Mouse (Mus musculus): ENCODE measurements around the gene BC061237.
"Not testable (repeated sequence)": the region's sequence is repeated elsewhere in the genome, so short reads cannot be mapped to it uniquely, and the experiment has no call there.

Gene BC061237

DNA sequence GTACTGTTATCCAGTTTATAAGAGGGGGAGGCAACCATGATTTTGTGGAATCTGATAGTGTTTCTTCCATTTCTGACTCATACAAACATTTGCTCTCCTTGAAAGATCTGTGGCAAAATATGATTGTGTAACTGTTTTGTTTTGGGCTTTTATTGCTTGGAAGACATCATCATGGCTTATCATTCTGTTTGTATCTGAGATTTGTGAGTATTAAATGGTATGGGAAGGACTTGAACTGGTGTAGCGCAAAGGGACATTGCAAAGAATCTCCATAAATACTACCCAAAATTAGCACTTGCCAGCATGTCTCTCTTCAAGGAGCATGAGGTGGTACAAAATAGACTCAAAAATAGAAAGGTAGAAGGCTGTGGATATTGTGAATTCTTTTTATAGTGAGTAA is at the start of gene BC061237:
Gene BC061237 (plus strand): TSS at position 301 of the 400 bp plus-strand sequence.
- DNase-seq, result not testable (repeated sequence)

- not testable (repeated sequence) for DNase-seq
Measured at GRCm38 (mm10) chr14:44517976-44518375, 25.7 kb downstream of the BC061237 start, which contains the start of gene Gm17093. Gene Gm17093, plus strand, starts transcription at chr14:44518276.

DNA sequence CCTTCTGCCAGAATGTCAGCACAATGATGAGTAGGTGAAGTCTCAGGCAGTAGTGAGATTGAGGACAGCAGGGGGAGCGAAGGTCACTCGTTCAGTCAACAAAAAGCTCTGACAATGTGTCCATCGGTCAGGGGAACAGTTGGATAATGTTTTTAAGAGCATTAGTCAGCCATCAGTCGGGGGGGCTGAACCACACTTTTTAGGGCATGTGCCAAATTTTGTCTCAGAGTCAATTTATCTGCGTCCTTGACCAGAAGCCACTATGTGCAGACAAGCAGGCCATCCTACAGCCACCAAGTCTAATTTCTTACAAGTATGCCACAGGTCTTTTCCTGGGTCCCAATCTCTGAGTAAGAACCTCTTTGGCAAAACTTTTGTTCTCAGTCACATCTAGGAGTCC is 55.7 kb downstream of the BC061237 start:
- not testable (repeated sequence) for DNase-seq

Data from kidney, postnatal 10 days (tissue).